In the genomic region with DNA sequence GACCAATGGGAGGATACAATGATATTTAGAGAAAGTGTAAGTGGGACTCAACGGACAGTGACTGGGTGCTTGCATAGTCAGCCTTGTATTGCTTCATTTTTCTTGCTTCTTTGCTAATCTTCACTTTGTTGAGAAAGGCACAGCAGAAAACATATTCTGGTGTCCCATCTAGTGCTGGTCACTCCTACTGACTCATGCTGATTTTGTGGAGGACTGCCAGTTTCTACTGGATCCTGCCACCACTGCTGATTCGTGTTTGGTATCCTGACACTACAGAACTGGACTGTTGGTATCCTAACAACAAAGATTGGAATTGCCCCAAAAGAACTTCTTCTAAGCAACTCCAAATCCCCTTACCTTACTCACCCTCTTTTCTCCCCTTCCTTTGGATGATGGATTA, we compare ENCODE assay signal across 18 mouse cellular contexts.
"Had no signal": no experiment of that assay in that cellular context is flagged by ENCODE, and none has a peak within 500 bp of the region (broad histone marks: within the 10 kb centered on the region; RNA-seq: fewer than 3 reads in every experiment).

No protein-coding gene starts in this region.

- H3K27ac ChIP-seq: kidney, embryonic 15.5 days; layer of hippocampus, adult 2 months; limb, embryonic 10.5 days; limb, embryonic 13.5 days; liver, embryonic 12.5 days; liver, embryonic 15.5 days; lung, embryonic 15.5 days had no signal

- H3K36me3 ChIP-seq: kidney, embryonic 15.5 days; limb, embryonic 10.5 days; limb, embryonic 13.5 days; liver, embryonic 12.5 days; liver, embryonic 15.5 days; lung, embryonic 15.5 days had no signal

- H3K4me2 ChIP-seq: kidney, embryonic 15.5 days; limb, embryonic 13.5 days; liver, embryonic 12.5 days; liver, embryonic 15.5 days; lung, embryonic 15.5 days; midbrain, embryonic 11.5 days had no signal

- DNase-seq: kidney, postnatal 10 days; layer of hippocampus, adult 9-11 months; liver; lung, adult 18-20 months; lung, postnatal 14 days; lung, postnatal 4 days; midbrain, embryonic 14.5 days; thymus, adult 2 months; thymus, postnatal 14 days; thymus, postnatal 4 days had no signal

- H3K27me3 ChIP-seq: kidney, embryonic 15.5 days; limb, embryonic 13.5 days; liver, embryonic 12.5 days; liver, embryonic 15.5 days; lung, embryonic 15.5 days had no signal

- H3K9me3 ChIP-seq: kidney, embryonic 15.5 days; limb, embryonic 10.5 days; limb, embryonic 13.5 days; liver, embryonic 12.5 days; liver, embryonic 15.5 days; lung, embryonic 15.5 days had no signal

- H3K9ac ChIP-seq: kidney, embryonic 15.5 days; limb, embryonic 13.5 days; liver, embryonic 12.5 days; liver, embryonic 15.5 days; lung, embryonic 15.5 days had no signal

- H3K4me3 ChIP-seq: kidney, embryonic 15.5 days; layer of hippocampus, adult 2 months; limb, embryonic 10.5 days; limb, embryonic 13.5 days; liver, embryonic 12.5 days; liver, embryonic 15.5 days; lung, embryonic 15.5 days had no signal

- H3K4me1 ChIP-seq: kidney, embryonic 15.5 days; limb, embryonic 10.5 days; limb, embryonic 13.5 days; liver, embryonic 12.5 days; liver, embryonic 15.5 days; lung, embryonic 15.5 days had no signal

- ATAC-seq: liver, embryonic 12.5 days had no signal
